9 mouse cellular contexts compared by ENCODE assay signal in the genomic region with DNA sequence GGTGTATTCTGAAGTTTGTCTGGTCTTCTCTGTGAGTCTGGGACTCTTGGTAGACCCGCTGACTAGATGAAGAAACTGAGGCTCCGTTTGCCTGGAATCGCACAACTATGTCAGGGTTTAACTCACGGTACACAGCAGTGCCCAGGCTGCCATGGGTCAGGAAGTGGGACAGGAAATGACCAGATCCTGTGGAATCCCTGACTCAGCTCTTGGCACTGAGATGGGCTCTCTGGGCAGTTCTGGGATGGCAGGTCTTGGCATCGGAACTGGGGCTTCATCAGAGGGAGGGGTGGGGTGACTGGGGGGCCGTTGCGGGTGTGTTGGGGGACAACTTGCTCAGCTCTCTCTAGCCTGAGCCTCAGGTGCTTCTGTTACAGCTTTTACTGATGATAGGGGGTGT. TPM values are rescaled to one million over a fixed set of nuclear protein-coding genes. Genes with fewer than 3 reads are reported as not detected.
DNase-seq lines count a peak whose midpoint lies in the region; ATAC-seq and TF ChIP-seq lines count a peak whose summit lies in the region.
"Had no signal": no experiment of that assay in that cellular context is flagged by ENCODE, and none has a peak within 500 bp of the region (broad histone marks: within the 10 kb centered on the region; RNA-seq: fewer than 3 reads in every experiment).

No protein-coding gene starts in this region.

- no peak overlapping the region for H3K4me3 ChIP-seq in embryonic fibroblast, embryonic 13.5 days (ENCODE audit: insufficient read depth, low read length)
- H3K4me3 ChIP-seq in kidney, embryonic 16.5 days (ENCODE audit: low read length) = no peak overlapping the region
- no peak overlapping the region for H3K4me3 ChIP-seq in stomach, embryonic 15.5 days (replicated peaks)
- H3K4me3 ChIP-seq in hindbrain, embryonic 13.5 days = no peak overlapping the region

- no peak for TF ChIP-seq CTCF in embryonic fibroblast, embryonic 13.5 days (IDR thresholded peaks at IDR 0.05; ENCODE audit: borderline replicate concordance, insufficient read depth, low read length)

- WGBS in kidney, embryonic 16.5 days = 61% methylated on average over 7 of the region's 7 CpGs
- WGBS in stomach, embryonic 15.5 days = 65% methylated on average over 7 of the region's 7 CpGs
- WGBS in hindbrain, embryonic 13.5 days = 84% methylated on average over 7 of the region's 7 CpGs

- no peak for TF ChIP-seq POLR2A in embryonic fibroblast, embryonic 13.5 days (IDR thresholded peaks at IDR 0.05; ENCODE audit: low read depth, low read length)

- H3K9me3 ChIP-seq in kidney, embryonic 16.5 days (ENCODE audit: low read length) = no peaks in the 10 kb centered on the region
- no peaks in the 10 kb centered on the region for H3K9me3 ChIP-seq in stomach, embryonic 15.5 days
- H3K9me3 ChIP-seq in hindbrain, embryonic 13.5 days = no peaks in the 10 kb centered on the region

- H3K4me2 ChIP-seq in kidney, embryonic 16.5 days (replicated peaks; ENCODE audit: low read depth, low read length) = 0 out of 2 replicates have a peak overlapping the region, but pooled peaks have one; percentile 22
- 0 out of 2 replicates have a peak overlapping the region, but pooled peaks have one; percentile 14 for H3K4me2 ChIP-seq in stomach, embryonic 15.5 days
- no peak overlapping the region for H3K4me2 ChIP-seq in hindbrain, embryonic 13.5 days

- H3K27ac ChIP-seq in embryonic fibroblast, embryonic 13.5 days (ENCODE audit: insufficient read depth, low read length) = peak overlapping the region; percentile 82
- H3K27ac ChIP-seq in kidney, embryonic 16.5 days (ENCODE audit: low read length) = peak overlapping the region; percentile 76
- H3K27ac ChIP-seq in stomach, embryonic 15.5 days = peak overlapping the region; percentile 79
- H3K27ac ChIP-seq in hindbrain, embryonic 13.5 days = no peak overlapping the region

- no peaks in the 10 kb centered on the region for H3K27me3 ChIP-seq in kidney, embryonic 16.5 days (ENCODE audit: insufficient read depth, low read length)
- H3K27me3 ChIP-seq in stomach, embryonic 15.5 days (replicated peaks) = no peaks in the 10 kb centered on the region
- 0 out of 2 replicates have a peak, but pooled peaks cover 2% of the 10 kb centered on the region for H3K27me3 ChIP-seq in hindbrain, embryonic 13.5 days

- 0 out of 2 replicates have a peak, but pooled peaks have one; percentile 5 for ATAC-seq in kidney, embryonic 16.5 days (ENCODE audit: low FRiP score, low TSS enrichment)
- no peak for ATAC-seq in stomach, embryonic 15.5 days (ENCODE audit: insufficient read depth, low FRiP score, low read depth)
- ATAC-seq in hindbrain, embryonic 13.5 days (ENCODE audit: low FRiP score) = no peak

- peaks cover 5% of the 10 kb centered on the region for H3K36me3 ChIP-seq in kidney, embryonic 16.5 days (ENCODE audit: insufficient read depth, low read length)
- 0 out of 2 replicates have a peak, but pooled peaks cover 7% of the 10 kb centered on the region for H3K36me3 ChIP-seq in stomach, embryonic 15.5 days
- no peaks in the 10 kb centered on the region for H3K36me3 ChIP-seq in hindbrain, embryonic 13.5 days

- peak overlapping the region; percentile 31; the same call in 1 of the 2 replicates for H3K9ac ChIP-seq in kidney, embryonic 16.5 days (replicated peaks; ENCODE audit: low read length)
- no peak overlapping the region for H3K9ac ChIP-seq in stomach, embryonic 15.5 days
- H3K9ac ChIP-seq in hindbrain, embryonic 13.5 days = no peak overlapping the region

- peaks cover 27% of the 10 kb centered on the region for H3K4me1 ChIP-seq in embryonic fibroblast, embryonic 13.5 days (ENCODE audit: control insufficient read depth, insufficient read depth, low read length)
- H3K4me1 ChIP-seq in kidney, embryonic 16.5 days (ENCODE audit: insufficient read depth, low read length) = peaks cover 73% of the 10 kb centered on the region
- peaks cover 51% of the 10 kb centered on the region for H3K4me1 ChIP-seq in stomach, embryonic 15.5 days
- peaks cover 52% of the 10 kb centered on the region for H3K4me1 ChIP-seq in hindbrain, embryonic 13.5 days (replicated peaks)

- peak; percentile 47 for DNase-seq in retina, postnatal 1 day
- no peak for DNase-seq in retina, embryonic 14.5 days (ENCODE audit: low spot score)
- DNase-seq in embryo, embryonic 10 days (ENCODE audit: low spot score) = no peak
- no peak for DNase-seq in natural killer cell, adult 2 months (ENCODE audit: low spot score in 2 of 2)
- DNase-seq: thymus, postnatal 36 days had no signal

RNA-seq across cellular contexts. Expression of a gene that starts 10.0 kb away (rescaled TPM):
- polyA plus RNA-seq in embryonic fibroblast, embryonic 13.5 days (2011; ENCODE audit: insufficient read length, low read depth, missing spikeins) = 16.7 and 28.6 TPM in 2 replicates
- 8.3 and 8.6 TPM in 2 replicates for polyA plus RNA-seq in kidney, embryonic 16.5 days (2015; fragmentation: Nextera tagmentation; extraction: Ambion mirVana)
- polyA plus RNA-seq in stomach, embryonic 15.5 days (2015; fragmentation: Nextera tagmentation; extraction: Ambion mirVana) = 5.9 and 7.3 TPM in 2 replicates
- polyA plus RNA-seq in hindbrain, embryonic 13.5 days (2015; fragmentation: Nextera tagmentation; extraction: Ambion mirVana) = 1.5 and 1.8 TPM in 2 replicates

RNA-seq across cellular contexts. Expression of a gene that starts 56.9 kb away (rescaled TPM):
- not detected in 2 replicates for polyA plus RNA-seq in embryonic fibroblast, embryonic 13.5 days (2011; ENCODE audit: insufficient read length, low read depth, missing spikeins)
- polyA plus RNA-seq in kidney, embryonic 16.5 days (2015; fragmentation: Nextera tagmentation; extraction: Ambion mirVana) = 3.0 and 3.1 TPM in 2 replicates
- 2.8 and 3.9 TPM in 2 replicates for polyA plus RNA-seq in stomach, embryonic 15.5 days (2015; fragmentation: Nextera tagmentation; extraction: Ambion mirVana)
- 11.7 and 12.7 TPM in 2 replicates for polyA plus RNA-seq in hindbrain, embryonic 13.5 days (2015; fragmentation: Nextera tagmentation; extraction: Ambion mirVana)
